Mouse (Mus musculus) neural tube, embryonic 15.5 days (tissue): Measurements from ENCODE around the gene Ints12. TPM values are rescaled to one million over a fixed set of nuclear protein-coding genes. Genes with fewer than 3 reads are reported as not detected.

ENCODE experiments used
- ATAC-seq: fragments of 200-750 bp; cut with Nextera tagmentation; 2 replicates; pipeline ENCODE4 v1.8.0; 2017; ENCODE audit warnings: mild to moderate bottlenecking, moderate TSS enrichment, moderate library complexity; ENCODE audit not compliant: low FRiP score
- H3K27ac ChIP-seq: fragments of 300-500 bp; sonication (generic); replicated peaks from 2 replicates; pipeline ENCODE4 v1.5.1; 2015; ENCODE audit warnings: mild to moderate bottlenecking, inconsistent platforms
- H3K27me3 ChIP-seq: fragments of 300-500 bp; sonication (generic); replicated peaks from 2 replicates; pipeline ENCODE4 v1.6.1; 2015; ENCODE audit warnings: inconsistent platforms
- H3K36me3 ChIP-seq: fragments of 300-500 bp; sonication (generic); 2 replicates; pipeline ENCODE4 v1.6.1; 2015; ENCODE audit warnings: inconsistent platforms
- H3K4me1 ChIP-seq: fragments of 300-500 bp; sonication (generic); 2 replicates; pipeline ENCODE4 v1.6.1; 2015; ENCODE audit warnings: inconsistent platforms
- H3K4me2 ChIP-seq: fragments of 300-500 bp; sonication (generic); 2 replicates; pipeline ENCODE4 v1.6.1; 2015; ENCODE audit warnings: inconsistent platforms, mild to moderate bottlenecking, moderate library complexity
- H3K4me3 ChIP-seq: fragments of 300-500 bp; sonication (generic); replicated peaks from 2 replicates; pipeline ENCODE4 v1.5.1; 2015; ENCODE audit warnings: mild to moderate bottlenecking, inconsistent platforms
- H3K9ac ChIP-seq: fragments of 300-500 bp; sonication (generic); replicated peaks from 2 replicates; pipeline ENCODE4 v1.6.1; 2015; ENCODE audit warnings: mild to moderate bottlenecking, inconsistent platforms
- H3K9me3 ChIP-seq: fragments of 300-500 bp; sonication (generic); replicated peaks from 2 replicates; pipeline ENCODE4 v1.6.1; 2016; ENCODE audit warnings: inconsistent platforms
- WGBS: fragments of 180-500 bp; shearing (Covaris S2); methylation state at CpG from one replicate; pipeline ENCODE4 v1.1.7; 2015; ENCODE audit warnings: mixed read lengths; 5-methylcytosine and 5-hydroxymethylcytosine counted together
- polyA plus RNA-seq: library from polyadenylated mRNA; unstranded; fragments of >200 nt; fragmentation: Nextera tagmentation; extraction: Ambion mirVana; gene quantifications from 2 replicates; pipeline ENCODE4 v1.2.1, GENCODE M21; 2015

Ints12 gene
- polyA plus RNA-seq, 1 experiment from 2014 or later = 13.7 TPM

- H3K36me3 ChIP-seq = peaks cover 40% of the 10 kb centered on the region
- H3K27ac ChIP-seq = no peak overlapping the region
- no peak for ATAC-seq
- WGBS = 95% methylated on average over 4 of the region's 4 CpGs
- H3K27me3 ChIP-seq = no peaks in the 10 kb centered on the region
- H3K9me3 ChIP-seq = no peaks in the 10 kb centered on the region
- H3K4me3 ChIP-seq = no peak overlapping the region
- H3K9ac ChIP-seq = no peak overlapping the region
- H3K4me1 ChIP-seq = peaks cover 9% of the 10 kb centered on the region; the same call in 1 of the 2 replicates
- H3K4me2 ChIP-seq = no peak overlapping the region
Measured at GRCm38 (mm10) chr3:133098336-133098735, 6.7 kb downstream of the Ints12 start.

DNA sequence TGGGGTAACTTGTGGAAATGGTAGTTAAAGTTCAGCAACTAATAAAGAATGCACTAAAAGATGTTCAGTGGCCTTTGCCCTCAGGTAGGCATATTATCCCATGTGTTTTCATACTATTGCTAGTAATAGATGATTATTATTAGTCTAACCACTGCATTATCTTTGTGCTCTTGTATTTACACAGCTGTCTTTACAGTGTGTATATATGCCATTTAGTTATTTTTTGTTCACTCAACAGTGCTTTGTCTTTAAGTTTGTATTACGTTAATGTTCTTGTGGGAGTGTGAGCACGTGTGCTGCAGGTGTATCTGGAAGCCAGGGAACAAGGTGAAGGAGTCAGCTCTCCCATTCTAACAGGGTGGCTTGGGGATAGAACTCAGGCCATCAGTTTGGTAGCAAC, 7.3 kb downstream of the Ints12 start:
- Histone ChIP-seq H3K9ac (no peak overlapping the region), H3K4me1 (0 out of 2 replicates have a peak, but pooled peaks cover 5% of the 10 kb centered on the region), H3K36me3 (peaks cover 46% of the 10 kb centered on the region), H3K4me2 (no peak overlapping the region), H3K27ac (no peak overlapping the region), H3K27me3 (no peaks in the 10 kb centered on the region), H3K4me3 (no peak overlapping the region), H3K9me3 (no peaks in the 10 kb centered on the region)
- WGBS = 91% methylated on average over 2 of the region's 2 CpGs
- ATAC-seq = no peak

DNA sequence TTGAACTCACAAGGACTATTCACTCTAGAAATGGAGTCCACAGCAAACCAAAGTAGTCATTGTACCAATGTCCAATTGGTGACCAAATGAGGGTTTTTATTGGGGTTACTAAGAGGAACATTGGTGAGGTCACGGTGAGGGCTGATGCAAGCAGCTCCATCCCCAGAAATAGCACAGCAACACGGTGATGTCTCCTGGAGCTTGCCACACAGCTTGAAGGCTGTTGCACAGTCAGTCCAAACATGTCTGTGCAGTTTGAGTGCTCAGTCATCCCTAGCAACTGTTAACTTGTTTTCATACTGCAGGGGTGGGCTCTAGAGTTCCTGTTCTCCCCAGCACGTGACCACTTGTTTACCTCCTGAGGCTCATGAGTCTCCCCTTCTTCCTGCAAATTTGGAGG, 12.1 kb downstream of the Ints12 start:
- no peaks in the 10 kb centered on the region for H3K4me1 ChIP-seq
- WGBS = 91% methylated on average over 3 of the region's 3 CpGs
- no peak for ATAC-seq
- no peak overlapping the region for H3K4me3 ChIP-seq
- no peaks in the 10 kb centered on the region for H3K9me3 ChIP-seq
- peaks cover 64% of the 10 kb centered on the region for H3K36me3 ChIP-seq
- no peak overlapping the region for H3K27ac ChIP-seq
- no peaks in the 10 kb centered on the region for H3K27me3 ChIP-seq
- no peak overlapping the region for H3K9ac ChIP-seq
- H3K4me2 ChIP-seq = no peak overlapping the region

DNA sequence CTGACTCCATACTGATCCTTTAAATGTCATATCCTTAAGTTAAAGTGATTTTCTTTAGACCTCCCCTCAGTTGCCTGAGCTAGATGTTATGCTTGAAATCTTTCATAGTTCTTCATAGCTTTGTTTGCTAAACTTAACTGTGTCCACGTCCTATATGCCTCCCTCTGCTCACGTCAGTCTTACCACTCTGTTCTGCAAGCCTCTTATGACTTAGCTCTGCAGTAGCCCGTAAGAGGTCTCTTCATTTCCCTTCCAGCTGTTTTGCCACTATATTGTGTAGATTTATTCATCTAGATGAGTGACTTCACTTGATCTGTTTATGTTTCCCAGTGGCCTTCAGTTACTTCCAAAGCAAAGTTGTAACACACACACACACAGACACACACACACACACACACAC, 12.8 kb downstream of the Ints12 start:
- Histone ChIP-seq H3K9me3 (no peaks in the 10 kb centered on the region), H3K4me1 (no peaks in the 10 kb centered on the region), H3K27me3 (no peaks in the 10 kb centered on the region), H3K27ac (no peak overlapping the region), H3K36me3 (peaks cover 63% of the 10 kb centered on the region), H3K4me3 (no peak overlapping the region), H3K4me2 (no peak overlapping the region), H3K9ac (no peak overlapping the region)
- 90% methylated on average over 3 of the region's 3 CpGs for WGBS
- no peak for ATAC-seq

DNA sequence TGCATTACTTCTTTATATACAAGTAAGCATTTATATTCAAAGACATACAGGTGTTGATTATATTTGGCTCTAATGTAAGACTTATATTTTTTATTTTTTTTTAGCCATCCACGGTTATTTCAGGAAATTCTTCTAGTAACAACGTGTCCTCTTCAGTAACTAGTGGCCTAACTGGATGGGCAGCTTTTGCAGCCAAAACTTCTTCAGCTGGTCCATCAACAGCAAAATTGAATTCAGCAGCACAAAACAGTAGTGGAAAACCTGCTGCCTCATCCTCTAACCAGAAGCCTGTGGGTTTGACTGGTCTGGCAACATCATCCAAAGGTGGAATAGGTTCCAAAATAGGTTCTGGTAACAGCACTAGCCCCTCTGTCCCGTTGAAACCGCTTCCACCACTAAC, 17.1 kb downstream of the Ints12 start:
- H3K4me3 ChIP-seq = no peak overlapping the region
- no peak for ATAC-seq
- H3K27me3 ChIP-seq = no peaks in the 10 kb centered on the region
- H3K27ac ChIP-seq = no peak overlapping the region
- WGBS = 99% methylated on average over 4 of the region's 4 CpGs
- H3K36me3 ChIP-seq = peaks cover 45% of the 10 kb centered on the region
- H3K4me2 ChIP-seq = no peak overlapping the region
- H3K4me1 ChIP-seq = no peaks in the 10 kb centered on the region
- no peaks in the 10 kb centered on the region for H3K9me3 ChIP-seq
- no peak overlapping the region for H3K9ac ChIP-seq

GRCm38 (mm10) chr3:133109844-133110243, 18.2 kb downstream of the Ints12 start:
- Histone ChIP-seq H3K27me3 (no peaks in the 10 kb centered on the region), H3K27ac (no peak overlapping the region), H3K36me3 (peaks cover 37% of the 10 kb centered on the region), H3K4me2 (no peak overlapping the region), H3K9me3 (no peaks in the 10 kb centered on the region), H3K4me3 (no peak overlapping the region), H3K4me1 (no peaks in the 10 kb centered on the region), H3K9ac (no peak overlapping the region)
- no peak for ATAC-seq
- WGBS = 95% methylated on average over 4 of the region's 4 CpGs

GRCm38 (mm10) chr3:133111741-133112140, 20.1 kb downstream of the Ints12 start:
- H3K9me3 ChIP-seq = no peaks in the 10 kb centered on the region
- peaks cover 23% of the 10 kb centered on the region for H3K36me3 ChIP-seq
- no peak overlapping the region for H3K4me3 ChIP-seq
- H3K4me1 ChIP-seq = no peaks in the 10 kb centered on the region
- H3K27me3 ChIP-seq = no peaks in the 10 kb centered on the region
- WGBS = 41% methylated on average over 2 of the region's 2 CpGs
- H3K9ac ChIP-seq = no peak overlapping the region
- no peak for ATAC-seq
- H3K27ac ChIP-seq = no peak overlapping the region
- no peak overlapping the region for H3K4me2 ChIP-seq

- no peaks in the 10 kb centered on the region for H3K27me3 ChIP-seq
- no peak overlapping the region for H3K4me2 ChIP-seq
- no peak for ATAC-seq
- no peak overlapping the region for H3K4me3 ChIP-seq
- H3K4me1 ChIP-seq = no peaks in the 10 kb centered on the region
- H3K27ac ChIP-seq = no peak overlapping the region
- peaks cover 13% of the 10 kb centered on the region for H3K36me3 ChIP-seq
- WGBS = 58% methylated on average over 1 of the region's 1 CpGs
- H3K9me3 ChIP-seq = no peaks in the 10 kb centered on the region
- no peak overlapping the region for H3K9ac ChIP-seq
Measured at GRCm38 (mm10) chr3:133113281-133113680, 21.6 kb downstream of the Ints12 start.

DNA sequence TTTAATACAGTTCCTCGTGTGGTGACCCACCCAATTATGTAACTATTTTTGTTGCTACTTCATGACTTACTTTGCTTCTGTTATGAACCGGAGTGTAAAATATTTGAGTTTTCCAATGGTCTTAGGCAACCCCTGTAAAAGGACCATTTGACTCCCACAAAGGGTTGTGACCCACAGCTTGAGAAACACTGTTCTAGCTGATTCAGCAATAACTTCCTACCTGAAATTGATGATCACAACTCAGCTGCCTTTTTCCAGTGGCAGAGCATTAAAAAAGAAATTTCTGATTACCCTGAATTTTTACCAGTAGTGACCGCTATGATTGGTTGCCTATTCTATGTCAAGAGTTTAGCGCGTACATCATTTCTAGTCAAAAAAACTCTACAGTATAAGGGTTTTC, 39.7 kb downstream of the Ints12 start:
- Histone ChIP-seq H3K9me3 (no peaks in the 10 kb centered on the region), H3K9ac (no peak overlapping the region), H3K27me3 (no peaks in the 10 kb centered on the region), H3K27ac (no peak overlapping the region), H3K4me3 (no peak overlapping the region), H3K4me1 (no peaks in the 10 kb centered on the region), H3K4me2 (no peak overlapping the region), H3K36me3 (no peaks in the 10 kb centered on the region)
- 94% methylated on average over 5 of the region's 5 CpGs for WGBS
- ATAC-seq = no peak

- Histone ChIP-seq H3K9ac (no peak overlapping the region), H3K27ac (no peak overlapping the region), H3K27me3 (no peaks in the 10 kb centered on the region), H3K4me3 (no peak overlapping the region), H3K36me3 (no peaks in the 10 kb centered on the region), H3K9me3 (no peaks in the 10 kb centered on the region), H3K4me2 (no peak overlapping the region), H3K4me1 (no peaks in the 10 kb centered on the region)
- WGBS = 70% methylated on average over 8 of the region's 8 CpGs
- no peak for ATAC-seq
Measured at GRCm38 (mm10) chr3:133132611-133133010, 41.0 kb downstream of the Ints12 start.

DNA sequence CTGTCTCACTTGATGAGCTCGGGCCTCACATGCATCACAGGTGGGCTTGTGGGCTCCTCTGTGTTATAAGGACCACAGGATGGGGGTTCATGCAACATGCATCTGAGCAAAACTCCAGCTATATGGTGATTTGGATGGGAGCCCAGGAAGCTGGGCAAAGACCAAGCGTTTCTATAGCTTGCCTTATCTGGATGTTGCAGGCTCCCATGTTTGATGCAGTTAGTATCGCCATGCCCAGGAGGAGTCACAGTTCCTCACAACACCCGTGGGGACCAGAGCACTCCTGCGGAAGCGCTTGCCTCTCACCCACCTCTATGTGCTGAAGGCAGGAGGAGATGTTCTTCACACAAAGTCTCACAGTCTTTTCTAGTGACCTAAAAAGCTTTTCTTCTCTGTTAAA, 50.2 kb downstream of the Ints12 start:
- 86% methylated on average over 6 of the region's 6 CpGs for WGBS

DNA sequence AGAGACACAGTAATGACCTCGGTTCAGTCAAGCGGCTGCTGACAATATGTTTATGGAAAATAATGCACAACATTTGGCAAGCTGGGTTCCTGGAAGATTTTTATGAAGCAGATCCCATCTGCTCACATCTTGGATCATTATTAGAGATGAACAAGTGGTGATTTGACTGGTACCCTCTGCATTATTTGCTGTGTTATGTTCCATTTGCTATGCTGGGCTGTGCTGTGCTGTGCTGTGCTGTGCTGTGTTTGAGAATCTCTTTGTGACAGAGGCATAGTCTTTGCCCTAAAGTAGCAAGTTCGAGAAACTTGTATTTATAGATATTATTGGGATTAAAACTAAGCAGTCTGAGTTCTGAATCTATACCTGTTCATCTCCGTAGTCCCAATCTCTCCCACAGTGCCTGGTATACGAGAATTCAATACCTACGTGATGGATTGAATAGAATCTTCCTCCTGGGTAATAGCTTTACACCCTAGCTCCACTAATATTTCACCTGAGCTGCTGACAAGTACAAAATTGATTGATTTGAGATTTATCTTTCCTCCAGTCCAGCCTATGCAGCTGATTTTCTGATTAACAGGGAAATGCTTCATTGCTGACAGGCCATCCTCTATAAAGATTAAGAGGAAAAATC, 53.0 kb downstream of the Ints12 start:
- Histone ChIP-seq H3K36me3 (no peaks in the 10 kb centered on the region), H3K4me2 (no peak overlapping the region), H3K9ac (no peak overlapping the region), H3K9me3 (no peaks in the 10 kb centered on the region), H3K4me3 (no peak overlapping the region), H3K27me3 (no peaks in the 10 kb centered on the region), H3K4me1 (no peaks in the 10 kb centered on the region), H3K27ac (0 out of 2 replicates have a peak overlapping the region, but pooled peaks have one; percentile 6)
- ATAC-seq = peak; percentile 69; the same call in 1 of the 2 replicates
- 69% methylated on average over 6 of the region's 6 CpGs for WGBS

More for the DNA sequence above, 50.2 kb downstream of the Ints12 start:
- no peak overlapping the region for H3K4me3 ChIP-seq
- H3K9me3 ChIP-seq = no peaks in the 10 kb centered on the region
- no peaks in the 10 kb centered on the region for H3K27me3 ChIP-seq
- H3K4me1 ChIP-seq = no peaks in the 10 kb centered on the region
- ATAC-seq = no peak
- H3K9ac ChIP-seq = no peak overlapping the region
- no peak overlapping the region for H3K27ac ChIP-seq
- H3K4me2 ChIP-seq = no peak overlapping the region
- no peaks in the 10 kb centered on the region for H3K36me3 ChIP-seq
